Mouse (Mus musculus): ENCODE data around the gene Setd1b.
A peak's percentile ranks its signal among the peaks of the same experiment; 100 is the strongest.

The Setd1b gene

GRCm38 (mm10) chr5:123127031-123127430 lies 15.0 kb upstream of the Setd1b start:
- DNase-seq (ENCODE audit: low spot score in 2 of 2), result peak; percentile 13 to 63

GRCm38 (mm10) chr5:123128426-123129169 lies 13.4 kb upstream of the Setd1b start:
- peak; percentile 74 to 85 for DNase-seq (ENCODE audit: low spot score in 2 of 2)

- no peak for DNase-seq (ENCODE audit: low spot score in 2 of 2)
Observed at GRCm38 (mm10) chr5:123129170-123129757, 12.7 kb upstream of the Setd1b start.

GRCm38 (mm10) chr5:123130030-123130813 lies 11.8 kb upstream of the Setd1b start:
- no peak for DNase-seq (ENCODE audit: low spot score in 2 of 2)

GRCm38 (mm10) chr5:123130814-123131148 lies 11.2 kb upstream of the Setd1b start:
- DNase-seq (ENCODE audit: low spot score in 2 of 2), result peak in 1 of 2 experiments; percentile 62

GRCm38 (mm10) chr5:123132308-123133071 lies 9.5 kb upstream of the Setd1b start, which contains the start of gene Rhof:
Gene Rhof (minus strand): TSS chr5:123132692.
- DNase-seq (ENCODE audit: low spot score in 2 of 2), result peak; percentile 93 to 98

GRCm38 (mm10) chr5:123133083-123133783 lies 8.8 kb upstream of the Setd1b start:
- DNase-seq (ENCODE audit: low spot score in 2 of 2), result peak; percentile 91 to 98

GRCm38 (mm10) chr5:123133784-123134143 lies 8.2 kb upstream of the Setd1b start:
- no peak for DNase-seq (ENCODE audit: low spot score in 2 of 2)

- no peak for DNase-seq (ENCODE audit: low spot score in 2 of 2)
Observed at GRCm38 (mm10) chr5:123134186-123134874, 7.7 kb upstream of the Setd1b start.

- DNase-seq (ENCODE audit: low spot score in 2 of 2), result no peak
Observed at GRCm38 (mm10) chr5:123134875-123135382, 7.1 kb upstream of the Setd1b start.

GRCm38 (mm10) chr5:123135471-123136360 lies 6.3 kb upstream of the Setd1b start:
- DNase-seq (ENCODE audit: low spot score in 2 of 2), result peak; percentile 73 to 82

- DNase-seq (ENCODE audit: low spot score in 2 of 2), result peak; percentile 81 to 86
Observed at GRCm38 (mm10) chr5:123136361-123137043, 5.5 kb upstream of the Setd1b start.

GRCm38 (mm10) chr5:123137044-123137909 lies 4.7 kb upstream of the Setd1b start:
- DNase-seq (ENCODE audit: low spot score in 2 of 2), result peak; percentile 80 to 88

GRCm38 (mm10) chr5:123137910-123138229 lies 4.1 kb upstream of the Setd1b start:
- DNase-seq (ENCODE audit: low spot score in 2 of 2), result no peak

- peak in 1 of 2 experiments; percentile 83 for DNase-seq (ENCODE audit: low spot score in 2 of 2)
Observed at GRCm38 (mm10) chr5:123138230-123138911, 3.6 kb upstream of the Setd1b start.

- peak; percentile 84 to 91 for DNase-seq (ENCODE audit: low spot score in 2 of 2)
Observed at GRCm38 (mm10) chr5:123138953-123139721, 2.9 kb upstream of the Setd1b start.
